Mouse (Mus musculus) activated CD4-positive, CD25-positive, alpha-beta regulatory T cell (primary cell): ENCODE measurements around the gene Stx16. TPM values are rescaled to one million over a fixed set of nuclear protein-coding genes. Genes with fewer than 3 reads are reported as not detected.

ENCODE experiments used
- polyA plus RNA-seq, 2 experiments: library from polyadenylated mRNA; unstranded; fragments of 100-300 nt; shearing (Covaris generic); gene quantifications; one replicate each; pipeline ENCODE4 v1.2.1; 2017

Gene Stx16
- polyA plus RNA-seq, result 10 to 100 TPM; 16.0 to 16.2 TPM

GRCm38 (mm10) chr2:174075673-174076432 is at the start of gene Stx16:
Gene Stx16, plus strand, starts transcription at chr2:174076308.

GRCm38 (mm10) chr2:174109991-174110782 is 34.1 kb downstream of the Stx16 start, which contains the start of gene Npepl1:
Gene Npepl1, plus strand, starts transcription at chr2:174110349.

Other genes with a start within 250 kb of the Stx16 start
- 10 to 100 TPM; 90.3 to 92.6 TPM for gene Npepl1, start 34.0 kb downstream of the Stx16 start, polyA plus RNA-seq
- gene Gnas, start 208.0 kb downstream of the Stx16 start, polyA plus RNA-seq, result 100 to 1,000 TPM; 698 to 885 TPM